Mouse (Mus musculus): ENCODE data around the gene Eef2. TPM values are rescaled to one million over a fixed set of nuclear protein-coding genes. Genes with fewer than 3 reads are reported as not detected.
A peak's percentile ranks its signal among the peaks of the same experiment; 100 is the strongest.
"Not testable (repeated sequence)": the region's sequence is repeated elsewhere in the genome, so short reads cannot be mapped to it uniquely, and the experiment has no call there.

Eef2 gene
- total RNA-seq, 2 experiments from 2014 or later: 267 to 388 TPM

DNA sequence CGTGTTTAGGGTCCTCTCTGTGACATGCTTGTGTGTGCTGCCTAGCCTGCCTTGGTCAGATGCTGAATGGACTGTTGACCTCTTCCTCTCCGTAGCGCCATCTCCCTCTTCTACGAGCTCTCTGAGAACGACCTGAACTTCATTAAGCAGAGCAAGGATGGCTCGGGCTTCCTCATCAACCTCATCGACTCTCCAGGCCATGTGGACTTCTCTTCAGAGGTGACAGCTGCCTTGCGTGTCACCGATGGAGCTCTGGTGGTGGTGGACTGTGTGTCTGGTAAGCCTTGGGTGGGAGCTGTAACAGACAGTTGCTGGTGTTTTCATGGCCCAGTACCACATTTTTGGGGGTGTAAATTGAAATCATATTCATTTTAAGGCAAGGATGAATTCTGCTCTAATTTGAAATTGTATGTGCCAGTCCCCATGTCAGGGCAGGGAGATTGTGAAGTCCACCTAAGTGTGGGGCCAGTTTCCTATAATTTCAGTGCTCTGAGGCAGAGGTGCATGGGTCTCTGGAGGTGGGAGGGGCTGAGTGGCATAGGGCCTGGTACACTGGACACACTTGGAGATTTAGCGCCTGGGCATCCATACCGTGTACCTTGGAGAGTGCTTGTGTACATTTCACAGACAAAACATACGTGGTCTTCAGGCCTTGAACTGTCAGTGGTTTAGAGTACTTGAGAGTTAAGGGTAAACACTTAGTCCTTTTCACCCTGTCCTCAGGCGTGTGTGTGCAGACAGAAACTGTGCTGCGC lies 1.7 kb downstream of the Eef2 start:
- no peak for ATAC-seq (replicated peaks; ENCODE audit: low FRiP score, poor library complexity, severe bottlenecking)

DNA sequence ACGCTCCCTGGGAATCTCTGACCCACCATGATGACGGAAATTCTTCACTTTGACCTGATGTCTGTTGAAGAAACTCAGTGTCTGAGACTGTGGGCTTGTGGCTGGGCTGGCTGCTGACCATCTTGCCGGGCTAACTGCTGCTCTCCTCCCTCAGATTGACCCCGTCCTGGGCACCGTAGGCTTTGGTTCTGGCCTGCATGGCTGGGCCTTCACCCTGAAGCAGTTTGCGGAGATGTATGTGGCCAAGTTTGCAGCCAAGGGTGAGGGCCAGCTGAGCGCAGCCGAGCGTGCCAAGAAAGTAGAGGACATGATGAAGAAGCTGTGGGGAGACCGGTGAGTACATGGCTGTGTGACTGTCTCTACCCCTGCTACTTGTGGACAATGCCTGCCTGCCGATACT lies 2.5 kb downstream of the Eef2 start:
- no peak for ATAC-seq (replicated peaks; ENCODE audit: low FRiP score, poor library complexity, severe bottlenecking)

- no peak for ATAC-seq (replicated peaks; ENCODE audit: low FRiP score, poor library complexity, severe bottlenecking)
These were observed 3.3 kb downstream of the Eef2 start for GRCm38 (mm10) chr10:81179451-81180342.

- ATAC-seq (replicated peaks; ENCODE audit: low FRiP score, poor library complexity, severe bottlenecking): no peak
These were observed 4.5 kb downstream of the Eef2 start for GRCm38 (mm10) chr10:81180946-81181345.

DNA sequence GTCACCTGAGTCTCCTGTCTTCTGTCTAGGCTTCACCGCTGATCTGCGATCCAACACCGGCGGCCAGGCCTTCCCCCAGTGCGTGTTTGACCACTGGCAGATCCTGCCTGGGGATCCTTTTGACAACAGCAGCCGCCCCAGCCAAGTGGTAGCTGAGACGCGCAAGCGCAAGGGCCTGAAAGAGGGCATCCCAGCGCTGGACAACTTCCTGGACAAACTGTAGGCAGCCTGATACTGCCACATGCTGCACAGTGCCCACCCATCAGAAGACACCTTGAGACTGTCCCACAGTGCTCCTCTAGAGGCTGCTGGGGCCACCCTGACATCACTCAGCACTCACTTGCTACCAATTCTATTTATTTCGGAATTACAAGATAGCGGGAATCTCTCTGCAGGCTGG lies 5.4 kb downstream of the Eef2 start:
- not testable (repeated sequence) for ATAC-seq (replicated peaks; ENCODE audit: low FRiP score, poor library complexity, severe bottlenecking)

DNA sequence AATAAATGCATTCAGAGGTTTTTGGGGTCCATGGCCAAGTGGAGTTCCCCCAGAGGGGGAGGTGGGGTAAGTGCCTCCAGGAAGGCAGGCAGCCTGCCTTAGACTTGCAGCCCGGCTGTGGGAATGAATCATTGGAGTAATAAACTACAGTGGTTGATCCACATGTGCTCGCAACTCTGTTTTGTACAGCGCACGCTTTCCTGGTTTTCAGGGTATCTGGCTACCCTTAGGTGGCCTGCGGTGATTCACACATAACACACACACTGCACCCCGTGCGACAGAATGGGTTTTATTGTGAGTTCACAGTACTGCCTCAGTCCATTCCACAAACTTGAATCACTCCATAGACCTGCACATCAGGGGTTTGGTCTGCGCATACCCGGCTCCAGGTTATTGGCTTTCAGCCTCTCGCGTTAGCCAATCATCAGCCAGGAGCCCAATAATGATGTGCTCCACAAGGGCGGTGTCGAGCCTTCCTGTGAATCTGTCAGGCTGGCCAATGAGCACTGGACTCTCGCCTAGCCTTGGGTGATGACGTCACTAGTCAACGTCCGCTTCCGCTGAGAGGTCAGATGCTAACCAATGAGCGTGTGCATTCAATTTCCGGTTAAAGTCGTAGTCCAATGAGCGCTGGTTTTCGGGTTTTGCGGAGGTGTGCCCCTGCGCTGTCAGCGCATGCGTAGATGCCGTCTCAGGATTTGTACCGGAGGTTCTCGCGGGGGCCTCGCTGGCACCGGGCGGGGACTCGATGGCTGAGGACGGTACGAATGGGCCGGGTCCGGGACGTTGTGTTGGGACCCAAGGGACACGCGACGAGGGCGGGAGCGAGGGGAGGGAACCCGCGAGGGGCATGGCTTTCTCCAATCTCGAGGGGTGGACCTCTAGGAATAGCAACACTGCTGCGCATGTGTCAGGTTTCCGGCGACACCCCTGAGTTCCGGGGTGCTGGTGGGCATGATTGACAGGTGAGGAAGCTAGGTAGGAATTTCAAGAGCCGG lies 6.2 kb downstream of the Eef2 start, which contains the start of gene Dapk3:
TSS of gene Dapk3 (plus strand) at position 670 of the 998 bp plus-strand sequence.
- peak; percentile 90 for ATAC-seq (replicated peaks; ENCODE audit: low FRiP score, poor library complexity, severe bottlenecking)

DNA sequence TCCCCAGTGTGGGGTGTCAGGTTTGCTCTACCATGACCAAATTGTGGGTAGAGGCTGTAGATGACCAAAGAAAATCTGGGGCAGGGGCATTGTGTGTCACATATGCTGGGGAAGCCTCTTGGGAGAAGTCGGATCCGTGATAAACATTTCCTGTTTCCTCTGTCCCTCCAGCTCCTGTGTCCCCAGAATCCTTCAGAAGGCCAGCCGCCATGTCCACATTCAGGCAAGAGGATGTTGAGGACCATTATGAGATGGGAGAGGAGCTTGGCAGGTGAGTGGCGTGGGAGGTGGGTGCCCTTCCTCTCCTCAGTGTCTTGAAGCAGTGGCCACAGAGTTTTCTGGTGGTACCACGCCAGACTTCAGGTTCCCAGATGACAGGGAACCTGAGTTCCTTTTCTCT lies 7.4 kb downstream of the Eef2 start, which contains the start of gene 4930442H23Rik:
TSS of gene 4930442H23Rik (minus strand) at position 45 of the 400 bp plus-strand sequence.
- ATAC-seq (replicated peaks; ENCODE audit: low FRiP score, poor library complexity, severe bottlenecking): no peak

GRCm38 (mm10) chr10:81184765-81185164 lies 8.3 kb downstream of the Eef2 start:
- no peak for ATAC-seq (replicated peaks; ENCODE audit: low FRiP score, poor library complexity, severe bottlenecking)

DNA sequence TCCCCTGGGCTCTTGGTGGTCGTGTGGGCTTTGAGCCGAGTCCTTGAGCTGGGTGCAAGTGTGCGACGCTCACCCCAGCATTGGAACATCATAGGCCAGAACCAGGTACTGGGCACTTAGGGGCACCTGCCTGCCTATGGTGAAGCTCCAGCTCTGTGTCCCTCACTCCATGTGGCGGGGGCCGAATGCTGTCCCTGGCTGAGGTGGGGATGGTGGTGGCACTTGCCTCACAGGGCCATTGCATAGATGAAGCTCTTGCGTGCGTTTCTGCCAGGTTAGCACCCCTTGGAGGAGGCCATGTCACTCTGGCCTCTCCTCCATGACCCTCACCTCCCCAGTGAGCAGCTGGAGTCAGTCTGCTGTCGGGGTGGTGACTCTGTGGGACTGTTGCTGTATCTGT lies 10.7 kb downstream of the Eef2 start:
- ATAC-seq (replicated peaks; ENCODE audit: low FRiP score, poor library complexity, severe bottlenecking): no peak

DNA sequence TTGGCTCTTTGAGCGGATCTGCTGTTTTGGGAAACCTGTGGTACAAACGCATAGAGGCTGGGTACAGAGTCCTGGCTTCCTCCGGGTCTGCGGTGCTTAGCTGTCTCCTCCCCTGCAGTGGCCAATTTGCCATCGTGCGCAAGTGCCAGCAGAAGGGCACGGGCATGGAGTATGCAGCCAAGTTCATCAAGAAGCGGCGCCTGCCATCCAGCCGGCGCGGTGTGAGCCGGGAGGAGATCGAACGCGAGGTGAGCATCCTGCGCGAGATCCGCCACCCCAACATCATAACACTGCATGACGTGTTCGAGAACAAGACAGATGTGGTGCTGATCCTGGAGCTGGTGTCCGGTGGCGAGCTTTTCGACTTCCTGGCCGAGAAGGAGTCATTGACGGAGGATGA lies 13.4 kb downstream of the Eef2 start:
- ATAC-seq (replicated peaks; ENCODE audit: low FRiP score, poor library complexity, severe bottlenecking): no peak

DNA sequence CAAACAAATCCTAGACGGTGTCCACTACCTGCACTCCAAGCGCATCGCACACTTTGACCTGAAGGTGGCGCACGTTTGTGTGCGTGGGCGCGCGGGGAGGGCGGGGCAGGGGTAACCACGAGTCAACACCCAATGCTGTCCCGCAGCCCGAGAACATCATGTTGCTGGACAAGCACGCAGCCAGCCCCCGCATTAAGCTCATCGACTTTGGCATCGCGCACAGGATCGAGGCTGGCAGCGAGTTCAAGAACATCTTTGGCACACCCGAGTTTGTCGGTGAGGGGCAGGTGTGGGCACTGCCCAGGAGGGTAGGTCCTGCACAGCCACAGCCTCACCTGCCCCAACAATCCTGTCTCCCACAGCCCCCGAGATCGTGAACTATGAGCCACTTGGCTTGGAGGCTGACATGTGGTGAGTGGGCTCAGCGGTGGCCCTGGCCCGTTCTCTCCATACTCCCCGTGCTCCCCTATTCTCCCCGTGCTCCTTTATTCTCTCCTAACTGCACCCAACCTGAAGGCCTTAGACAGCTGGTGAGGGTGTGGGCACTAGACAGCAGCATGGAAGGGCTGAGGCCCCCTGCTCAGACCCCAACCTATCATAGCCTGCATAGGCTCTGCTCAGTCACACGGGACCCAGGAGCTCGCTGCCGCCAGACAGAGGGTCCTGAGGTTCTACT lies 13.9 kb downstream of the Eef2 start:
- peak; percentile 20 for ATAC-seq (replicated peaks; ENCODE audit: low FRiP score, poor library complexity, severe bottlenecking)

DNA sequence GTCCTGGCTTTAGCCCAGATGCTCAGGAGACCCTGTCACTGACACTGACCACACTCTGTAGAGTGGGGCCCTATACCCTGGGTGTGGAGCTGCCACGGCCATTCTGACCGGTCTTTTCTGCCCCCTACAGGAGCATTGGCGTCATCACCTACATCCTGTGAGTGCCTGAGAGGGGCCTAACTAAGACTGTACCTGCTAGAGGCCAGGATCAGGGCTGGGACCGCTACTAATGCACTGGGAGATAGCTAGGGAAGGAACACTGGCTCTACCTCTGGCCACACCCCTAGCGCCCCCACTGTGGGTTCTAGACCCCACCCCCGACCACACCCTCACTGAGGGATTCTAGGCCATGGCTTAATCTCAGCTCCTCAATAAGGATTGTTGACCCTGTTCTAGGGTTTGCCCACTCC lies 14.5 kb downstream of the Eef2 start:
- peak; percentile 42 for ATAC-seq (replicated peaks; ENCODE audit: low FRiP score, poor library complexity, severe bottlenecking)

GRCm38 (mm10) chr10:81191342-81191982 lies 15.0 kb downstream of the Eef2 start:
- ATAC-seq (replicated peaks; ENCODE audit: low FRiP score, poor library complexity, severe bottlenecking): no peak

GRCm38 (mm10) chr10:81192270-81192967 lies 16.0 kb downstream of the Eef2 start:
- ATAC-seq (replicated peaks; ENCODE audit: low FRiP score, poor library complexity, severe bottlenecking): no peak

DNA sequence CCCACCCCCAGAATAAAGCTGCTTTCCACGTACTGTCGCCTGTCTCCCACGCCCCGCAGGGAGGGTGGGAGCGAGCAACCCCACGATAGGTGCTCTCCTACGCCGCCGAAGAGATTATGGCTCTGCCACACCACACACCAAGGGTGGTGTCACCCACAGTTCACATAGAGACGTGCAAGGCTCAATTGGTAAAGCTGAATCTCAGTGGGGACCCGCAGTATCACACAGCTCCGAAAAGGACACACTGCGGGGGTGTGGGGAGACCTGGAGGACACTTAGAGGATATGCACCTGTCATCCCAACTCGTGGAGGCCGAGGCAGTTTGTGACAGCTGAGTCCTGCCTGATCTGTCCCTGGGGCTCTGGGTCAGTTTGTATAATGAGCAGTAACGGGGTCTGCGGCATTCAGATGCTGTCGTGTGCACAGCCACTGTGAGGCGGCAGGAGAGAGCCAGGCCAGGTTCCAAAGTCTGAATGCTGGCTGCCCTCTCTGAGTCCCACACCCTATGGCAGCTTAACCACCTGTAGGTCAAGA lies 16.6 kb downstream of the Eef2 start:
- ATAC-seq (replicated peaks; ENCODE audit: low FRiP score, poor library complexity, severe bottlenecking): no peak

- ATAC-seq (replicated peaks; ENCODE audit: low FRiP score, poor library complexity, severe bottlenecking): no peak
These were observed 17.8 kb downstream of the Eef2 start for GRCm38 (mm10) chr10:81193991-81194774.

DNA sequence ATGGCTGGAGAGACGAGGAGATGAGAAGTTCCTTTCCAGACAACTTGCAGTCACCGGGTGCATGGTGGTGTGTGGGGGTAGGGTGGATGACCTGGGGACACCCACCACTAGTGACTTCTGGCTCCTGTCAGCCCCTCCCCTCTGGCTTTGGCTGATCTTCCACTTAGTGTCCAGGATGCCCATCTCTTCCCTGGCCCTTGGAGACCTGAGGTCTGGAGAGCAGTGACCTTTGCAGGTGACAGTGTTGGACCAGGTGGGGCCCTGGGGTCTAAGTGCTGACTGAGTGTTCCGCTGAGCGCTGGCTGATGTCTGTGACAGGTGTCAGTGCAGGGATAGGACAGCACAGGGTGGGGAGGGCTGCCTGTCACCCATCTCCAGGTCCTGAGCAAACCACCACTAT lies 18.9 kb downstream of the Eef2 start:
- no peak for ATAC-seq (replicated peaks; ENCODE audit: low FRiP score, poor library complexity, severe bottlenecking)
